In the genomic region with DNA sequence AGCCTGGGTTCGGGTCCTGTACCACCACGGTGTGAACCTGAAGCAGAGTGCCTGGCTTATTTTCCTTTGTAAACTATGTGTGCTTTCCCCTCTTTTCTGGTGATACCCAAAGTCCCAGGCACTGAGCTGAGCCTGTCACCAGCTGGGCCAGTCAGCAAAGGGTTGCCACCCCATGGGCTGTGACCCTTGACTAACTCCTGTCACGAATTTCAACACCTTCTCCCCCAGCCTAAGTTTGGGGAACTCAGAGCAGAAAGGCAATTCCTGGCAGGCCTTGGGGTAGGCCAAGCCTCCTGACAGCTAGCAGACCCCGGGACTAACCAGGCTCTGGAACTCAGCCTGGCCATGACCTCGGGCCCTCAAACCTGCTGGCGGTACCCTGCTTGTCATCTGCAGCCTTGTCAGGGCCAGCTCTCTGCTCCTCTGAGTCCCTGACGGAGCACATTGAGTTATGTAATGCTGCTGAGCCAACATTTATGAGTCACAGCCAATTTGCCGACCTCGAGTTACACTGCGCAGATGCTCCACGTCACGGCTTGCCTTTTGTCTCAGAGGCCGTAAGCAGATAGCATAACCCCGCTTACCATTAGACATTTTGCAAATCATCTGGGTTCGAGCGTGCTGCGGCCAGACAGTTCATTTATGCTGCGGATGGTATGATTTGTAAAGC, we compare ENCODE assay signal across 8 mouse cellular contexts.
A peak's percentile ranks its signal among the peaks of the same experiment; 100 is the strongest.
DNase-seq lines count a peak whose midpoint lies in the region; ATAC-seq and TF ChIP-seq lines count a peak whose summit lies in the region.

No protein-coding gene starts in this region.

- H3K9ac ChIP-seq in liver, postnatal 0 days (replicated peaks): no peak overlapping the region
- no peak overlapping the region for H3K9ac ChIP-seq in liver, embryonic 12.5 days

- TF ChIP-seq CTCF in liver, postnatal 0 days (IDR thresholded peaks at IDR 0.05; ENCODE audit: low read depth): no peak

- DNase-seq in liver, postnatal 0 days: no peak
- DNase-seq in cerebellum, adult 11-12 months: peak; percentile 45
- peak; percentile 49 to 62 for DNase-seq in gastrocnemius, adult 8-10 months (ENCODE audit: low spot score in 2 of 2)
- peak; percentile 29 to 36 for DNase-seq in kidney, postnatal 36 days
- DNase-seq in lung, postnatal 10 days: peak; percentile 56
- DNase-seq in urinary bladder, postnatal 36 days (ENCODE audit: low spot score in 2 of 2): peak; percentile 69 to 77
- no peak for DNase-seq in T-cell, adult 2 months (ENCODE audit: low spot score)

- no peaks in the 10 kb centered on the region for H3K36me3 ChIP-seq in liver, postnatal 0 days (replicated peaks; ENCODE audit: insufficient read depth, low read length)
- H3K36me3 ChIP-seq in liver, embryonic 12.5 days: no peaks in the 10 kb centered on the region

- no peaks in the 10 kb centered on the region for H3K27me3 ChIP-seq in liver, postnatal 0 days (ENCODE audit: insufficient read depth, low read length)
- no peaks in the 10 kb centered on the region for H3K27me3 ChIP-seq in liver, embryonic 12.5 days (replicated peaks)

- WGBS in liver, postnatal 0 days (ENCODE audit: insufficient replicate concordance): 68% methylated on average over 18 of the region's 18 CpGs
- WGBS in liver, embryonic 12.5 days (ENCODE audit: insufficient replicate concordance): 69% methylated on average over 18 of the region's 18 CpGs

- ATAC-seq in liver, postnatal 0 days: 0 out of 2 replicates have a peak, but pooled peaks have one; percentile 13
- no peak for ATAC-seq in liver, embryonic 12.5 days

- H3K4me3 ChIP-seq in liver, postnatal 0 days (ENCODE audit: low read depth, low read length): no peak overlapping the region
- no peak overlapping the region for H3K4me3 ChIP-seq in liver, embryonic 12.5 days

- H3K4me1 ChIP-seq in liver, postnatal 0 days (ENCODE audit: insufficient read depth): no peaks in the 10 kb centered on the region
- no peaks in the 10 kb centered on the region for H3K4me1 ChIP-seq in liver, embryonic 12.5 days

- H3K9me3 ChIP-seq in liver, postnatal 0 days (ENCODE audit: low read length): no peaks in the 10 kb centered on the region
- no peaks in the 10 kb centered on the region for H3K9me3 ChIP-seq in liver, embryonic 12.5 days (replicated peaks)

- no peak for TF ChIP-seq EP300 in liver, postnatal 0 days (IDR thresholded peaks at IDR 0.05; ENCODE audit: low read depth)

- no peak overlapping the region for H3K27ac ChIP-seq in liver, postnatal 0 days (ENCODE audit: low read depth)
- no peak overlapping the region for H3K27ac ChIP-seq in liver, embryonic 12.5 days

- no peak overlapping the region for H3K4me2 ChIP-seq in liver, postnatal 0 days (ENCODE audit: low read depth, low read length)
- H3K4me2 ChIP-seq in liver, embryonic 12.5 days: no peak overlapping the region

Comparison
In these comparisons a context has a peak if more than half of its experiments do, and no peak if none do; other contexts are left out.
1. DNase-seq: peak in cerebellum, adult 11-12 months (single experiment), gastrocnemius, adult 8-10 months (2 of 2), kidney, postnatal 36 days (2 of 2), lung, postnatal 10 days (single experiment) and urinary bladder, postnatal 36 days (2 of 2); none in liver, postnatal 0 days (single experiment) and T-cell, adult 2 months (single experiment).